13 mouse cellular contexts compared by ENCODE assay signal in genomic region chr12:55386456-55386855, GRCm38 (mm10). TPM values are rescaled to one million over a fixed set of nuclear protein-coding genes. Genes with fewer than 3 reads are reported as not detected.
DNase-seq lines count a peak whose midpoint lies in the region; ATAC-seq and TF ChIP-seq lines count a peak whose summit lies in the region.
"Had no signal": no experiment of that assay in that cellular context is flagged by ENCODE, and none has a peak within 500 bp of the region (broad histone marks: within the 10 kb centered on the region; RNA-seq: fewer than 3 reads in every experiment).

No protein-coding gene starts in this region.

- no peak overlapping the region for H3K9ac ChIP-seq in forebrain, embryonic 11.5 days (ENCODE audit: low read length)
- H3K9ac ChIP-seq: hindbrain, embryonic 15.5 days; liver, postnatal 0 days had no signal

- H3K27ac ChIP-seq in layer of hippocampus, adult 2 months, result peak overlapping the region; percentile 59; the same call in 1 of the 2 replicates
- H3K27ac ChIP-seq in bone marrow, adult 2 months (ENCODE audit: control insufficient read depth, insufficient read depth, low read depth, low read length, poor library complexity), result peak overlapping the region; percentile 21; the same call in 1 of the 2 replicates
- no peak overlapping the region for H3K27ac ChIP-seq in forebrain, embryonic 11.5 days (ENCODE audit: low read depth, low read length)
- H3K27ac ChIP-seq: hindbrain, embryonic 15.5 days had no signal

- H3K4me3 ChIP-seq in layer of hippocampus, adult 2 months, result no peak overlapping the region
- H3K4me3 ChIP-seq in bone marrow, adult 2 months (replicated peaks; ENCODE audit: control insufficient read depth, low read depth, low read length), result no peak overlapping the region
- no peak overlapping the region for H3K4me3 ChIP-seq in forebrain, embryonic 11.5 days (ENCODE audit: low read depth, low read length)
- H3K4me3 ChIP-seq: erythroblast, embryonic 14.5 days; hindbrain, embryonic 15.5 days had no signal

- no peak for TF ChIP-seq CTCF in layer of hippocampus, adult 2 months (conservative IDR thresholded peaks at IDR 0.05)
- no peak for TF ChIP-seq CTCF in bone marrow, adult 2 months (IDR thresholded peaks at IDR 0.05; ENCODE audit: control insufficient read depth, insufficient read depth, low read length)

- no peaks in the 10 kb centered on the region for H3K9me3 ChIP-seq in forebrain, embryonic 11.5 days (ENCODE audit: control insufficient read depth, low read length)
- H3K9me3 ChIP-seq: G1E; hindbrain, embryonic 15.5 days had no signal

- peaks cover 14% of the 10 kb centered on the region for H3K4me1 ChIP-seq in bone marrow, adult 2 months (ENCODE audit: control insufficient read depth, insufficient read depth, low read length)
- 0 out of 2 replicates have a peak, but pooled peaks cover 2% of the 10 kb centered on the region for H3K4me1 ChIP-seq in forebrain, embryonic 11.5 days (replicated peaks; ENCODE audit: control insufficient read depth, insufficient read depth, low read length)
- H3K4me1 ChIP-seq: hindbrain, embryonic 15.5 days had no signal

- no peak for DNase-seq in layer of hippocampus, adult 2 months (ENCODE audit: low spot score in 2 of 2)
- no peak for DNase-seq in layer of hippocampus, postnatal 10 days (ENCODE audit: low spot score in 2 of 2)
- peak; percentile 64 for DNase-seq in CD4-positive, CD25-positive, alpha-beta regulatory T cell, adult 2 months (ENCODE audit: low read depth, low spot score)
- no peak for DNase-seq in forebrain, embryonic 11.5 days (ENCODE audit: low spot score)
- DNase-seq: cerebellum, postnatal 14 days; liver, postnatal 0 days; lung, postnatal 4 days had no signal

- no peak for TF ChIP-seq POLR2A in bone marrow, adult 2 months (IDR thresholded peaks at IDR 0.05; ENCODE audit: borderline replicate concordance, control insufficient read depth, low read depth, low read length)

- H3K4me2 ChIP-seq in forebrain, embryonic 11.5 days (ENCODE audit: low read depth, low read length, severe bottlenecking), result no peak overlapping the region
- H3K4me2 ChIP-seq: hindbrain, embryonic 15.5 days had no signal

- no peaks in the 10 kb centered on the region for H3K36me3 ChIP-seq in forebrain, embryonic 11.5 days (ENCODE audit: control insufficient read depth, insufficient read depth, low read length)
- H3K36me3 ChIP-seq: hindbrain, embryonic 15.5 days had no signal

- peak; percentile 21 for ATAC-seq in CD4-positive, CD25-positive, alpha-beta regulatory T cell, adult 4 months
- no peak for ATAC-seq in megakaryocyte-erythroid progenitor cell, adult 5-6 weeks (replicated peaks; ENCODE audit: low FRiP score, low TSS enrichment, poor library complexity, severe bottlenecking)
- ATAC-seq in forebrain, embryonic 11.5 days (replicated peaks; ENCODE audit: low FRiP score), result no peak
- ATAC-seq: liver, postnatal 0 days had no signal

- WGBS in bone marrow, adult 2 months, result 67% methylated on average over 9 of the region's 9 CpGs
- 58% methylated on average over 9 of the region's 9 CpGs for WGBS in forebrain, embryonic 11.5 days

- H3K27me3 ChIP-seq in forebrain, embryonic 11.5 days (ENCODE audit: control insufficient read depth, insufficient read depth, low read length), result no peaks in the 10 kb centered on the region
- H3K27me3 ChIP-seq: hindbrain, embryonic 15.5 days had no signal

RNA-seq across cellular contexts. Expression of gene Psma6, which starts 2.4 kb away (rescaled TPM):
- total RNA-seq in layer of hippocampus, adult 2 months (2021), result 100 to 1,000 TPM; 128 to 146 TPM
- 100 to 1,000 TPM; 167 to 168 TPM for total RNA-seq in layer of hippocampus, postnatal 10 days (2021)
- 100 to 1,000 TPM; 249 to 250 TPM for polyA plus RNA-seq in CD4-positive, CD25-positive, alpha-beta regulatory T cell, adult 4 months (2017; shearing (Covaris generic))
- 71.0 and 119 TPM in 2 replicates for polyA plus RNA-seq in bone marrow, adult 2 months (2011; ENCODE audit: insufficient read depth, insufficient read length, low replicate concordance, missing spikeins)
- total RNA-seq in megakaryocyte-erythroid progenitor cell, adult 5-6 weeks (2014; fragmentation: Nextera tagmentation), result 335 and 357 TPM in 2 replicates
- total RNA-seq in megakaryocyte-erythroid progenitor cell, adult 5-6 weeks (2017), result 358 and 418 TPM in 2 replicates
- polyA plus RNA-seq in forebrain, embryonic 11.5 days (2014; fragmentation: Nextera tagmentation; extraction: Ambion mirVana), result 425 and 448 TPM in 2 replicates
